Comparison of ENCODE assay signal across 14 mouse cellular contexts in the genomic region with DNA sequence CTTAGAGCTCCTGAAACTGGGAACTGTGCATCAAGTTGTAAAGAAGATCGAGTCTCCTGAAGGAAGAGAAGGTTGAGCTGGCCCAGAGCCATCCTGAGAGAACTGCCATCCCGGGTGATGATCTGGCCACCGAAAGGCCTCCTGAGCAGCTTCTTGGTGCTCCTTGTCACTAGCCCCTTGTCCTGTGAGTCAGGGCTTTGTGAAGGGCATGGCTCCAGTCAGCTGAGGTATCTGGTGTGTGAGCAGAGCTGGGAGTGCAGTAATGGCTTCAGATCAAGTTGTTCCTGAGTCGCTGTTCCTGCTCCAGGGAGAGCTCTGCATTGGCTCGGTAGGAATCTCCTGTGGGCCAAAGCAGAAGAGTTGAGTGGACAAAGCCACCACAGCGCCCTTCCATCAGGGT.
"Had no signal": no experiment of that assay in that cellular context is flagged by ENCODE, and none has a peak within 500 bp of the region (broad histone marks: within the 10 kb centered on the region; RNA-seq: fewer than 3 reads in every experiment).

No protein-coding gene starts in this region.

- H3K4me1 ChIP-seq: limb, embryonic 10.5 days; liver, embryonic 15.5 days had no signal

- DNase-seq: kidney, postnatal 25 days; lung, adult 2 months; lung, postnatal 36 days; retina, postnatal 1 day; thymus, adult 2 months; thymus, postnatal 25 days had no signal

- H3K9me3 ChIP-seq: limb, embryonic 10.5 days; liver, embryonic 15.5 days; neural tube, embryonic 13.5 days had no signal

- H3K4me3 ChIP-seq: left cerebral cortex, adult 2 months; limb, embryonic 10.5 days; liver, embryonic 15.5 days; neural tube, embryonic 13.5 days had no signal

- H3K9ac ChIP-seq: liver, embryonic 15.5 days; neural tube, embryonic 13.5 days had no signal

- H3K27me3 ChIP-seq: liver, embryonic 15.5 days; neural tube, embryonic 13.5 days had no signal

- ATAC-seq: lung, postnatal 0 days; midbrain, embryonic 16.5 days had no signal

- H3K27ac ChIP-seq: left cerebral cortex, adult 2 months; limb, embryonic 10.5 days; liver, embryonic 15.5 days; neural tube, embryonic 13.5 days had no signal

- H3K4me2 ChIP-seq: liver, embryonic 11.5 days; liver, embryonic 15.5 days; midbrain, embryonic 11.5 days; neural tube, embryonic 13.5 days had no signal
